Mouse (Mus musculus): ENCODE data around the gene Ankrd13a. TPM values are rescaled to one million over a fixed set of nuclear protein-coding genes. Genes with fewer than 3 reads are reported as not detected.
"Not testable (repeated sequence)": the region's sequence is repeated elsewhere in the genome, so short reads cannot be mapped to it uniquely, and the experiment has no call there.

The Ankrd13a gene
- polyA plus RNA-seq, 1 experiment = 62.1 TPM

- DNase-seq = peak; percentile 78
- H3K27me3 ChIP-seq (ENCODE audit: control insufficient read depth, insufficient read depth, low read length) = no peaks in the 10 kb centered on the region
- TF ChIP-seq POLR2A (IDR thresholded peaks at IDR 0.05; ENCODE audit: borderline replicate concordance, insufficient read depth, low read length) (peak; percentile 71; the same call in 1 of the 2 replicates), CTCF (IDR thresholded peaks at IDR 0.05; ENCODE audit: borderline replicate concordance, insufficient read depth, low read depth, low read length) (no peak)
- H3K27ac ChIP-seq (ENCODE audit: insufficient read depth, low read length) = no peak within 1 kb of the TSS
- 7% methylated on average over 51 of the region's 53 CpGs for WGBS
- H3K4me1 ChIP-seq (ENCODE audit: control insufficient read depth, insufficient read depth, low read length) = no peaks in the 10 kb centered on the region
- H3K4me3 ChIP-seq (replicated peaks; ENCODE audit: insufficient read depth, low read depth, low read length) = peak within 1 kb of the TSS; percentile 87
Measured at GRCm38 (mm10) chr5:114822796-114823688, 48.6 kb downstream of the Ankrd13a start, which contains the start of gene 1500011B03Rik. TSS of gene 1500011B03Rik (minus strand) at chr5:114823468.

- Histone ChIP-seq H3K27me3 (ENCODE audit: control insufficient read depth, insufficient read depth, low read length) (no peaks in the 10 kb centered on the region), H3K4me1 (ENCODE audit: control insufficient read depth, insufficient read depth, low read length) (no peaks in the 10 kb centered on the region), H3K27ac (ENCODE audit: insufficient read depth, low read length) (no peak overlapping the region), H3K4me3 (replicated peaks; ENCODE audit: insufficient read depth, low read depth, low read length) (peak overlapping the region; percentile 1)
- TF ChIP-seq CTCF (IDR thresholded peaks at IDR 0.05; ENCODE audit: borderline replicate concordance, insufficient read depth, low read depth, low read length) = peak; percentile 77
- no peak for TF ChIP-seq POLR2A (IDR thresholded peaks at IDR 0.05; ENCODE audit: borderline replicate concordance, insufficient read depth, low read length)
- 9% methylated on average over 9 of the region's 9 CpGs for WGBS
- DNase-seq = peak; percentile 45 to 61
Measured at GRCm38 (mm10) chr5:114824197-114824596, 49.7 kb downstream of the Ankrd13a start.

GRCm38 (mm10) chr5:114825978-114826691 is 51.7 kb downstream of the Ankrd13a start:
- Histone ChIP-seq H3K4me1 (ENCODE audit: control insufficient read depth, insufficient read depth, low read length) (no peaks in the 10 kb centered on the region), H3K27me3 (ENCODE audit: control insufficient read depth, insufficient read depth, low read length) (no peaks in the 10 kb centered on the region), H3K27ac (ENCODE audit: insufficient read depth, low read length) (no peak overlapping the region), H3K4me3 (replicated peaks; ENCODE audit: insufficient read depth, low read depth, low read length) (peak overlapping the region; percentile 51)
- WGBS = 8% methylated on average over 27 of the region's 27 CpGs
- TF ChIP-seq CTCF (IDR thresholded peaks at IDR 0.05; ENCODE audit: borderline replicate concordance, insufficient read depth, low read depth, low read length) (no peak), POLR2A (IDR thresholded peaks at IDR 0.05; ENCODE audit: borderline replicate concordance, insufficient read depth, low read length) (no peak)
- DNase-seq = peak; percentile 70 to 76

DNA sequence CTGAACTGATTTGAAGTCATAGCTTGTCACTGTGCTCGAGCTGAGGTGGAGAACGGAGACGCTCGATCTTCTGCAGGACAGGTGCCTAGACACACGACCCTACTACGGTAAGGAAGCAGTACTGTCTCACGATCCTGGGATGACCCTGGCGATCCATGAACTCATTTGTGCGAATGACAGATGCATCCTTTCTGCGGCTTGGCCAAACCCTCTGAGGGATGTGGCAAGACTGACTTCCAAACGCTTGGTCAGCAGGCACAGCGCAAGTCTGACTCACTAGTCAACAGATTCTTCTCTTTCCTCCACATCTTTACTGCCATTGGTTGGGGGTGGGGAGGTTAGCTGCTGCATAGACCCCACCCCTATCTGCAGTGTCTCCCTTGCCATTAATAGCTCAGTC is 53.0 kb downstream of the Ankrd13a start:
- Histone ChIP-seq H3K27ac (ENCODE audit: insufficient read depth, low read length) (no peak overlapping the region), H3K27me3 (ENCODE audit: control insufficient read depth, insufficient read depth, low read length) (no peaks in the 10 kb centered on the region), H3K4me3 (replicated peaks; ENCODE audit: insufficient read depth, low read depth, low read length) (no peak overlapping the region), H3K4me1 (ENCODE audit: control insufficient read depth, insufficient read depth, low read length) (no peaks in the 10 kb centered on the region)
- 54% methylated on average over 12 of the region's 12 CpGs for WGBS
- no peak for DNase-seq
- TF ChIP-seq CTCF (IDR thresholded peaks at IDR 0.05; ENCODE audit: borderline replicate concordance, insufficient read depth, low read depth, low read length) (no peak), POLR2A (IDR thresholded peaks at IDR 0.05; ENCODE audit: borderline replicate concordance, insufficient read depth, low read length) (no peak)

- TF ChIP-seq CTCF (IDR thresholded peaks at IDR 0.05; ENCODE audit: borderline replicate concordance, insufficient read depth, low read depth, low read length) (no peak), POLR2A (IDR thresholded peaks at IDR 0.05; ENCODE audit: borderline replicate concordance, insufficient read depth, low read length) (no peak)
- Histone ChIP-seq H3K4me1 (ENCODE audit: control insufficient read depth, insufficient read depth, low read length) (no peaks in the 10 kb centered on the region), H3K4me3 (replicated peaks; ENCODE audit: insufficient read depth, low read depth, low read length) (no peak overlapping the region), H3K27me3 (ENCODE audit: control insufficient read depth, insufficient read depth, low read length) (no peaks in the 10 kb centered on the region), H3K27ac (ENCODE audit: insufficient read depth, low read length) (no peak overlapping the region)
- WGBS = 39% methylated on average over 3 of the region's 3 CpGs
- DNase-seq = no peak
Measured at GRCm38 (mm10) chr5:114829740-114830139, 55.3 kb downstream of the Ankrd13a start.

- Histone ChIP-seq H3K4me1 (ENCODE audit: control insufficient read depth, insufficient read depth, low read length) (no peaks in the 10 kb centered on the region), H3K27ac (ENCODE audit: insufficient read depth, low read length) (no peak overlapping the region), H3K4me3 (replicated peaks; ENCODE audit: insufficient read depth, low read depth, low read length) (no peak overlapping the region), H3K27me3 (ENCODE audit: control insufficient read depth, insufficient read depth, low read length) (no peaks in the 10 kb centered on the region)
- no peak for DNase-seq
- WGBS = 70% methylated on average over 12 of the region's 12 CpGs
- TF ChIP-seq POLR2A (IDR thresholded peaks at IDR 0.05; ENCODE audit: borderline replicate concordance, insufficient read depth, low read length) = no peak
- no peak for TF ChIP-seq CTCF (IDR thresholded peaks at IDR 0.05; ENCODE audit: borderline replicate concordance, insufficient read depth, low read depth, low read length)
Measured at GRCm38 (mm10) chr5:114836886-114837285, 62.4 kb downstream of the Ankrd13a start.

GRCm38 (mm10) chr5:114840481-114840880 is 66.0 kb downstream of the Ankrd13a start:
- not testable (repeated sequence) for H3K4me1 ChIP-seq (ENCODE audit: control insufficient read depth, insufficient read depth, low read length); H3K27ac ChIP-seq (ENCODE audit: insufficient read depth, low read length); DNase-seq; H3K27me3 ChIP-seq (ENCODE audit: control insufficient read depth, insufficient read depth, low read length); H3K4me3 ChIP-seq (replicated peaks; ENCODE audit: insufficient read depth, low read depth, low read length)
- WGBS = 79% methylated on average over 5 of the region's 5 CpGs

- not testable (repeated sequence) for H3K4me3 ChIP-seq (replicated peaks; ENCODE audit: insufficient read depth, low read depth, low read length); H3K27ac ChIP-seq (ENCODE audit: insufficient read depth, low read length)
- WGBS = 10% methylated on average over 3 of the region's 3 CpGs
Measured at GRCm38 (mm10) chr5:114842155-114842554, 67.7 kb downstream of the Ankrd13a start.

More at GRCm38 (mm10) chr5:114842155-114842554, 67.7 kb downstream of the Ankrd13a start:
- DNase-seq; H3K4me1 ChIP-seq (ENCODE audit: control insufficient read depth, insufficient read depth, low read length); H3K27me3 ChIP-seq (ENCODE audit: control insufficient read depth, insufficient read depth, low read length): not testable (repeated sequence)
